Mouse (Mus musculus) left cerebral cortex, adult 11 months (tissue): ENCODE measurements at regions not wholly inside any gene's neighbourhood (a gene's known extent, or its start where the extent isn't known, plus 50 kb on each side); places are given as distances from the start of the nearest gene placed in this dataset.

Source experiments
- DNase-seq: peaks from one replicate; pipeline ENCODE4 v3.0.0; 2022; ENCODE audit warnings: low spot score

- DNase-seq: no peak
Observed at GRCm38 (mm10) chr5:44416844-44417589, 190.6 kb upstream of the Tapt1 start.

DNA sequence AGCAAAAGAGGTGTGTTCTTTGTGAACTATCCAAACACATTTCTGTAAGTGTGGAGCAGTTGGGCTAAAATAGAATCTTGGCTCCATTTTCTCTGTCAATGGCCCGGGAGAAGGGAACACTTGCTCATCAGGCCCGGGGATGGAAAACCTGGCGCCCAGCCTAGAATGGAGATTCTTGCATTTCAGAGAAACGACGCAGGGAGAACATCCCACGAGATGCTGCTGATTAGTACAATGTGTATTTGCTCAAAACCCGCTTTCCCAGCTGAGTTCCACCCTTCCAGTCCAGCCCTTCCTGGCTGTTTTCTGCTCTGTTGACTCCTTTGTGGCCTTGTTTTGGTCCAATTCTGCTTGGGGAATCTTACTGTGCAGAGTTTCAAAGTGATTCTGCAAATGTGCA is 188.0 kb upstream of the Tapt1 start:
- DNase-seq: peak; percentile 65

DNA sequence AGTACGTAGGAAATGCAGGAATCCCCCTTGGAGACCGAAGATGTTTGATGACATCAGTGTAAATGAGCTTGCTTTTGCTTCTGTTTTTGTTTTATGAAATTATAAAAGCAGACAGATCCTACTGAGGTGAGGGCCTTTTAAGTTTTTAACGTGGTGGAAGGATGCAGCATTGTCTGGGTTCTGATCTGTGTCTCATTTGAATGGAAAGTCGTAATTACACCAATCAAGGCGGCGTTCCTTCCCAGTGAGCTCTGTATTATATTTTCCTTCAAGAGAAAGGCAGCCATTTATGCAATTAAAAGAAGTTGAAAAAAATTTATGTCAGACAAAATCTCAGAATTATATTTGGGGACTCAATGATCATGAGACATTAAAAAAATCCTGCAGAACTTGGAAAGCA is 176.9 kb upstream of the Tapt1 start:
- DNase-seq: no peak

- no peak for DNase-seq
Observed at GRCm38 (mm10) chr5:44400573-44401332, 174.3 kb upstream of the Tapt1 start.

DNA sequence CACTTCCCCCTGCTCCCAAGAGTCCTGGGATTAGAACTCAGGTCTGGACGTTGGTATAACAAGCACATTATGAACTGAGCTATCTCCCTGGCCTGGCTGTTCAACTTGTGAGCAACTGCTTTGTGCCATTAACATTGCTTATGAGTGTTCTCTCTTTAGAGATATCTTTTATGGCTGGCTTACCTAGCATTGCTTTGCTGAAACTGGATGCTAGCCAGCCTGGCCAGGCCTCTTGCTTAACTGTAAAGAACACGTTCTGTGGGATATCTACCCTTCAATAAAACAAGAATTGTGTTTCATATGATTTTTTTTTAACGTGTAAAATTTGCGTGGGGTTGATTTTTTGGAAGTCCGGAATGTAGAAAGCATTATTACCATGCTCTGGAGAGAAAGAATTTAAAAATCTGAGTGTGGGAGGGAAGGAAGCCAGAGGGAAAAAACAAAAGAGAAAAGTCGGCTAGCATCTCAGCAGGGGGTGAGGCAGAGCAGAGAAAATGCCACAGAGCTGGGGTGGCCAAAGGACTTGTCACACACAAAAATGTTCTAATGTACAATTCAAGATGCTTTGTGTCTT is 160.9 kb upstream of the Tapt1 start:
- DNase-seq: no peak

- no peak for DNase-seq
Observed at GRCm38 (mm10) chr5:44386176-44386575, 159.8 kb upstream of the Tapt1 start.

GRCm38 (mm10) chr5:44383049-44383448 is 156.6 kb upstream of the Tapt1 start:
- no peak for DNase-seq

GRCm38 (mm10) chr5:44370006-44370405 is 143.6 kb upstream of the Tapt1 start:
- DNase-seq: no peak

GRCm38 (mm10) chr5:44352324-44352723 is 125.9 kb upstream of the Tapt1 start:
- DNase-seq: no peak

GRCm38 (mm10) chr5:44341457-44342014 is 115.1 kb upstream of the Tapt1 start:
- DNase-seq: no peak

- DNase-seq: no peak
Observed at GRCm38 (mm10) chr5:44338662-44339061, 112.2 kb upstream of the Tapt1 start.

GRCm38 (mm10) chr5:44335756-44336155 is 109.3 kb upstream of the Tapt1 start:
- no peak for DNase-seq

- no peak for DNase-seq
Observed at GRCm38 (mm10) chr5:44319626-44320025, 93.2 kb upstream of the Tapt1 start.

DNA sequence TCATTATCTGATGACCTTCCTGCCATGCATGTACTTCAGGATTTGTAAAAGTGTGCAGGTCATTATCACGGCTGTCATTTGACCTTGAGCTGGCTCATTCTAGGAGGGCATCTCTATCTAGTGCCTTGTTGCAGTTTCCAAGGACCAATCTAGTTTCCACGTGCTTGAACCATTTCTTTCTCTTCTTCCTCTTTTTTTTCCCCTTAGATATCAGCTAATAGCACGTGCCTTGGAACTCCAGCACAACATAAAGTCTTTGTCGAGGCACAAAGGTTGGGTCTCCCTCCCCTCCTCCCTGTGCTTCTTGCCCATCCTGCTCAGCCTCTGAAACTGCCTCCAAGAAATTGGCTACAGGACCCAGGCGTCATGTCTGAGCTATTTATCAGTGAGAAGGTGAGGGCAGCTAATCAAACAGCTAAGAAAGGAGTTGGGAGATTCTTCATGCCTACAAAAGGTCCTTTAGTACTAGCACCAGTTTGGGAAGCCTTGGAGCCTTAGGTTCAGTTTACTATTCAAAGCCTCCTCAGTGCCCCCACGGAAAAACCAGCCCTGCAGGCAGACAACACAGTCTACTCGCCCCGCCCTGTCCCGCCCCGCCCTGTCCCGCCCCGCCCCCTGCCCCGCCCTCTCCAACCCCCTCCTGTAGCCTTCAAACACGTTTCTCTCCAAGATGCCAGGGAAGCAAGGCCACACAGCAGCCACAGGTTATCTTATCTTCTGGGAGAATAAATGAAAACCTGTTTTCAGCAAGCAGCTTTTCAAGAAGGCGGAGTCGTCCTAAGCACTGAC is 80.5 kb upstream of the Tapt1 start:
- DNase-seq: no peak

DNA sequence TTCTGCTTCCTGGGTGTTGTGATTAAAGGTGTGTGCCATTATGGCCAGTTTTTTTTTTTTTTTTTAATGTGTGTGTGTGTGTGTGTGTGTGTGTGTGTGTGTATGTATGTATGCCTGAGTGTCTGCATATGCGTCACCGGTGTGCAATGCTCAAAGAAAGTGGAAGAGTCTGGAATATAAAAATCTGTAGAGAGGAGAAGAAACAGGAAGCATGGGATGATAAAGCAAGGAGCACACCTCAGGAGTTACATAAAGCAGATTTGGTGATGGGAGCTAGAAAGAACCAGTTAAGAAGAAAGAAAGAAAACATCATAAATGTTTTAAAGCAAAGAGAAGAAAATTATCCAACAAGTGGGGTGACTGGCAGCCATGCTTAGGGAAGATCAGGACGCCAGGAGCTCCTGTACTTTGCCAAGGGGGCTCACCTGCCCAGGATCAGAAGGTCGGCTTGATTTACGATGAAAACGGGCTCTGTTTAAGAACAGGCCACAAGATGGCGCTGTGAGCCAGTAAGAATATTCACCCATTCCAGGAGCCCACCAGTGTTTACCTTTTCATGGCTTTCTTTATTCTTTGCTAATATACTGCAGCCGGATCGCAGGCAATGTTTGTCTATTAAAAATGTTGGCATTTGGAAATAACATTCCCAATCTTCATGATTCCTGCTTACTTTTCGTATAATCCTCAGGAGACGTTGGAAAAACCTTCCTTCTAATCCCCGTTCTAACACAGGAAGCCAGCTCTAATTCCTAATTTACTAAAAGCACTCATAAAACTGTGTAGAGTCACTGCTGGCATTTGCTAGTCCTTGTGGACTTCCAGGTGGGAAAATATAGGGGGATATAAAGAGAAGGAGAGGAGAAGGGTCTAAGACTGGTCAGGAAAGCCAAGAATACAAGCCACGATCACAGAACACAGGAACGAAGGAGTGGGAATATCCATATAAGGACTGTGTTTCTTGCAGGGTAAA is 77.7 kb upstream of the Tapt1 start:
- DNase-seq: peak; percentile 47

DNA sequence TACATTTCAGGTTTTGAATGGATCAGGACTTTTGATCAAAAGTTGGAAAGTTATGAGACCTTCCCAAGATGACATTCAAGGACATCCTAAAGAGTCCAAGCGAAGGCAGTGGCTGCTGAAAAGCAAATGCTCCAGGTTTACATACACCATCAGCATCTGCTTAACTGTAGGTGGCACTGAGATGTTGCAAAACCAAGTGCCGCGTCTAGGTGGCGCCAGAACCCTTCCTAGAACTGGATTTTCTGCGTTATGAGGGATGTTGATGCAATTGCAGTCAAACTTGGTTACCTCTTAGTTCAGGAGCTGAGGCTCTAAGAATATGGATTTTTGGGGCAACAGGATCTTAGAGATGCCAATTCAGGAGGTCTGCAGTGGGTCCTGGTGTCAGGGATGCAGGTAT is 58.0 kb upstream of the Tapt1 start:
- peak; percentile 71 for DNase-seq
